Mouse (Mus musculus) CD4-positive, CD25-positive, alpha-beta regulatory T cell (primary cell): ENCODE results near the gene Cbr2. TPM values are rescaled to one million over a fixed set of nuclear protein-coding genes. Genes with fewer than 3 reads are reported as not detected.

ENCODE experiments used
- polyA plus RNA-seq: library from polyadenylated mRNA; unstranded; fragments of 100-300 nt; shearing (Covaris generic); gene quantifications from one replicate; pipeline ENCODE4 v1.2.1, GENCODE M21; 2017

Gene Cbr2
- 0.59 TPM for polyA plus RNA-seq

DNA sequence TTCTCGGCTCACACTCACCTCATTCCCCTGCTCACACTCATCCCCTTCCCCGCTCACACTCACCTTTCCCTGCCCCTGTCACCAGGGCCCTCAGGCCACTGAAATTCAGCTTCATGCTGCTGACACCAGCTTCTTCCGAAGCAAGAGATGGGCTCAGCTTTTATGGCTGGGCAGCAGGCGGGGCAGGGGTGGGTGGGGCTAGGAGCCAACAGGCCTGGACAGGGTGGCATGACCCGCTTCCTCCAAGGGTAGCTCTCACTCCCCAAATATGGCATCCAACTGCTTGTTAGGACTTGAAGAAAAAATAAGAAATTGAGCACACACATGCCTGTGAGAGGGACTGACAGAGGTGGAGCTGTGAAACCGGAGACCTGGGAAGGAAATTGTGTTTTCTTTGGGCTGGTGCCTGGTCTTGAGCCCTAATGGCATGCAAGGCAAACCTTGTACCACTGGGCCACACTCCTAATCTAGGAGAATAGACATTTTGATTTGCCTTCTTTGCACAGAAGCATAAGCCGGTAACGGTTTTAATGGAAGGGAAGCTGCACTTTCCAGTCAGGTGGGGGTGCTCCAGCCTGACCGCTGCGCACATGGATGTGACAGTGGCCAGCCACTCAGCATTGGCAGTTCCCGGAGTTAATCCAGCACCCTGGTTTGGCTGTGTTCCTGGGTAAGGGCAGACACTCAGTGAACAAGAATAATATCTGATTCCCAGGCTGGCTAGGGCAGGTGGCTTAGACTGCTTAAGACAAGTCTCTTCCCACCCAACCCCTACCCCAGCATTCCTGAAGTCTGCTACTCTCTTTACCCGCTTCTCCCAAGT is at the start of gene Cbr2:
Gene Cbr2, minus strand, starts transcription at position 257 of the 823 bp plus-strand sequence.

GRCm38 (mm10) chr11:120762672-120763041 is 30.7 kb upstream of the Cbr2 start, which contains the start of gene Hmga1b:
Hmga1b (plus strand) TSS chr11:120762794.

DNA sequence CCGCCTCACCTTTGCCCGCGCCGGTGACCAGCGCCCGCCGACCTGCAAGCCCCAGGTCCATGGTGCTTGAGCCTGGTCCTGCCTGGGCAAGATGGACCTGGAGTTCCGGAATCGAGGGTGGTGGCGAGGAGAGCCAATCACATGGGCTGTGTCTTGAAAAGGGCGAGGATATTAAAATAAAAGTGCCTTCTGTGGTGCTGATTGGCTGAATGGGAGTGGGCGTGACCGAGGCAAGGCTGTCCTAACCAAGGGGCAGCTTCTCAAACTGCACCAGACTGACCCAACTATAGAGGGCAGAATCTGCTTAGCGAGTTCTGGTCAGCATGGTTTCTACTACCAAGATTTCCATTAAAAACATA is 4.8 kb downstream of the Cbr2 start, which contains the start of gene Dcxr:
Gene Dcxr, minus strand, starts transcription at position 113 of the 359 bp plus-strand sequence.

DNA sequence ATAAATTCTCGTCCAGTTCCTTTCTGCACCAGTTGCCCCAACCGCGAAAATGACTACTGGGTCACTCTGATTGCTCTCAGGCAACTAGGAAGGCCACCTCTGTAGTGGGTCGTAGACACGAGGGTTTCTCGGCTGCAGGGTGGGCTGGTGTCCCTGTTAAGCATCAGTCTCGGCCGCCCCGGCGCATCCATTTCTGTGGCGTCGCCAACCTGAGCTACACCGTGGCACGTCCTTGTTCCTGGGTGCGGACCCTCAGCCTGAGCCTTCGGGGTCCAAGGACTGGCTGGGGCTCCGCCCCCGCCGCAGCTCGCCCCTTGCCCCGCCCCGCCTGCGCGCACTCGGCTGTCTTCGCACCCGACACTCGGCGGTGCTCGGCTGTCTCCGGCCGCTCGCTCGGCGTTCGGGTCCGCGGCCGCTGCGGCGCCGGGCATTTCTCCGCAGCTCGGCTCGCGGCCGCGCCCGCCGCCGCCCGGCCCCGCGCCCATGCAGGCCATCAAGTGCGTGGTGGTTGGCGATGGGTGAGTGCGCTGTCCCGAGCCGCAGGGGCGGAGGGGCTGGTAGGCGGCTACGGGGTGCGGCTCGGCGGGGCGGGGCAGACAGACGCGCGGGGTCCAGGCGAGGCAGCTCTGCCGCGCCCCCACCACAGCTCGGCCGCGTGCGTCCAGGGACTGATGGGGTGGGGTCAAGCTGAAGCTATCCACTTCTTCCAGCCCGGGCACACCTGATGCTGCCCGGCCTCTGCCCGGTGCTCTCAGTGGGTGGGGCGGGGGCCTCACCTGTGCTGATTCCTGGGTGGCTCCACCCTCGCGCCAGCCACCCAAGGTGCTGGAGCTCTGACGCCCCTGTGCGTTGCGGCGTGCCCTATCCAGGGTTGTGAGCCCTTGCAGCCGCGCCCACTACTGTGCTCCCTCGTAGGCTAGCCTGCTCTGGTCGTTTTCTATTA is 10.5 kb downstream of the Cbr2 start, which contains the start of gene Rac3:
Gene Rac3, plus strand, starts transcription at position 347 of the 943 bp plus-strand sequence.

GRCm38 (mm10) chr11:120713580-120714518 is 18.1 kb downstream of the Cbr2 start, which contains the start of the genes Cenpx and Lrrc45:
Cenpx (minus strand) TSS chr11:120713738.
Lrrc45 (plus strand) TSS chr11:120713925.

Other genes starting within 250 kb of the Cbr2 start
- gene Mrpl12, start 247.5 kb downstream of the Cbr2 start, polyA plus RNA-seq: 70.7 TPM
- 8.9 TPM for gene Slc25a10, start 240.3 kb downstream of the Cbr2 start, polyA plus RNA-seq
- gene Gcgr, start 201.4 kb downstream of the Cbr2 start, polyA plus RNA-seq: not detected
- gene Mcrip1, start 182.4 kb downstream of the Cbr2 start, polyA plus RNA-seq: 144 TPM
- not detected for gene Ppp1r27, start 181.0 kb downstream of the Cbr2 start, polyA plus RNA-seq
- 244 TPM for gene P4hb, start 158.9 kb downstream of the Cbr2 start, polyA plus RNA-seq
- gene Arhgdia, start 150.5 kb downstream of the Cbr2 start, polyA plus RNA-seq: 800 TPM
- gene Alyref, start 133.7 kb downstream of the Cbr2 start, polyA plus RNA-seq: 327 TPM
- gene Anapc11, start 133.7 kb downstream of the Cbr2 start, polyA plus RNA-seq: 115 TPM
- 1.2 TPM for gene Npb, start 123.6 kb downstream of the Cbr2 start, polyA plus RNA-seq
- 159 TPM for gene Pcyt2, start 114.2 kb downstream of the Cbr2 start, polyA plus RNA-seq
- 300 TPM for gene Sirt7, start 106.9 kb downstream of the Cbr2 start, polyA plus RNA-seq
- 17.6 TPM for gene Mafg, start 98.5 kb downstream of the Cbr2 start, polyA plus RNA-seq
- 1.2 TPM for gene Pycr1, start 88.3 kb downstream of the Cbr2 start, polyA plus RNA-seq
- 0.41 TPM for gene Myadml2, start 84.0 kb downstream of the Cbr2 start, polyA plus RNA-seq
- not detected for gene Notum, start 70.9 kb downstream of the Cbr2 start, polyA plus RNA-seq
- gene Aspscr1, start 59.1 kb downstream of the Cbr2 start, polyA plus RNA-seq: 178 TPM
- 114 TPM for gene Cenpx, start 18.4 kb downstream of the Cbr2 start, polyA plus RNA-seq
- 67.6 TPM for gene Lrrc45, start 18.2 kb downstream of the Cbr2 start, polyA plus RNA-seq
- gene Rac3, start 10.6 kb downstream of the Cbr2 start, polyA plus RNA-seq: 1.8 TPM
- 14.3 TPM for gene Dcxr, start 4.8 kb downstream of the Cbr2 start, polyA plus RNA-seq
- 29.4 TPM for gene Hmga1b, start 30.7 kb upstream of the Cbr2 start, polyA plus RNA-seq
- 39.3 TPM for gene Rfng, start 52.1 kb upstream of the Cbr2 start, polyA plus RNA-seq
- gene Gps1, start 52.2 kb upstream of the Cbr2 start, polyA plus RNA-seq: 159 TPM
- 83.8 TPM for gene Dus1l, start 64.3 kb upstream of the Cbr2 start, polyA plus RNA-seq
- 45.8 TPM for gene Fasn, start 92.4 kb upstream of the Cbr2 start, polyA plus RNA-seq
- gene Ccdc57, start 200.8 kb upstream of the Cbr2 start, polyA plus RNA-seq: 0.85 TPM
- gene Slc16a3, start 216.4 kb upstream of the Cbr2 start, polyA plus RNA-seq: 11.1 TPM